Mouse (Mus musculus): Measurements from ENCODE around the gene Prkar2b. TPM values are rescaled to one million over a fixed set of nuclear protein-coding genes. Genes with fewer than 3 reads are reported as not detected.

The Prkar2b gene
- total RNA-seq, 2 experiments from 2014 or later: 3.8 to 13.1 TPM

DNA sequence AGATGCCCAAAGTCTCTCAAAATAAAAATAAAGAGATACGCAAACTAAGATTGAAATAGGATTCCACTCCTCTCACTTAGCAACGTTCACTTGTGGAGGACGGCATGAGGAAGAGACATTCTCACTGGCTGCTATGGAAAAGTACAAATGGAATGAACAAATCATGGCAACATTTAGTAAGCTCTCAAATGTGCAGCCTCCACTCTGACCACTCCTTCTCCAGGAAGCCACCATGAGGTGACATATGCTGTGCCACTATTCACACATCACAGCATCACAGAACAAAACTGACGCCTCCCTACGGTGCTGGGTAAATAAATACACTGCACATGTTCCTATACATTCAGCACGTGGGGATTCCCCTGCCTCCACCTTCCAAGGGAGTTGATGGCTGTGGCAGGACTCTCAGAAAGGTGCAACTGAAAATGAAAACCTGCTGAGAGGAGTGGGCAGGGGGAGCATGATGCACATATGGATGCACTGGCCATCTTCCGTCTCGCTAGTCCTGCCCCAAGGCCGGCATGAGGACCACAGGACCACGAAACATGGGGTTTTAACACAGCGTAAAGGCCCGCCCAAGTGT lies 83.4 kb downstream of the Prkar2b start:
- intact Hi-C loops (cut with DNase I): no loop called here

GRCm38 (mm10) chr12:31976544-31976943 lies 84.6 kb downstream of the Prkar2b start:
- peak in 1 of 2 experiments; percentile 25 for DNase-seq
- intact Hi-C loops (cut with DNase I): no loop called here

More for the DNA sequence above, 83.4 kb downstream of the Prkar2b start:
- DNase-seq: no peak

GRCm38 (mm10) chr12:31973473-31974172 lies 87.5 kb downstream of the Prkar2b start:
- intact Hi-C loops (cut with DNase I): loop anchor here (5.0 kb wide), 1 partner anchor 84 kb away; no protein-coding TSS in a partner anchor
- peak; percentile 75 to 85 for DNase-seq

GRCm38 (mm10) chr12:31971547-31971946 lies 89.5 kb downstream of the Prkar2b start:
- intact Hi-C loops (cut with DNase I): loop anchor here (5.0 kb wide), 1 partner anchor 86 kb away; no protein-coding TSS in a partner anchor
- no peak for DNase-seq

DNA sequence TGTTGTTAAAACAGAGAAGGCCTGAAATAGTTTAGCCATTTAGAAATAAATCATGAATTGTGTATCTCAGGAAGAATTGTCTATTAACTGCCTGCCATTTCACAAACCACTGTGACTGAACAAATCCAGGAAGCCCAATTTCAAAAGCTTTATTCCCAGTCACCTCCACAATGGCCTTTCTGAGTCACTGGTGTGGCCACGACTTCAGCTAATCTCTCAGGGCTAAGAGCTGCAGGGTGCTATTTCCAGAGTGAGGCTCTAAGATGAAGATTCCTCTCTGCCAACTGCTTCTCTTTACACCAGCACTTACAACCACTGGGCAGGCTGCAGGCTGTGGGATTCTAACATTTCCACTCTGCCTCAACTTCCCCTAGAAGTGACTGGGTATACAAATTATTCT lies 92.0 kb downstream of the Prkar2b start:
- intact Hi-C loops (cut with DNase I): no loop called here
- DNase-seq: no peak

- DNase-seq: peak; percentile 14 to 55
- intact Hi-C loops (cut with DNase I): loop anchor here (1.0 kb wide), 1 partner anchor 177 kb away; no protein-coding TSS in a partner anchor
Measured at GRCm38 (mm10) chr12:31967536-31967935, 93.6 kb downstream of the Prkar2b start.

DNA sequence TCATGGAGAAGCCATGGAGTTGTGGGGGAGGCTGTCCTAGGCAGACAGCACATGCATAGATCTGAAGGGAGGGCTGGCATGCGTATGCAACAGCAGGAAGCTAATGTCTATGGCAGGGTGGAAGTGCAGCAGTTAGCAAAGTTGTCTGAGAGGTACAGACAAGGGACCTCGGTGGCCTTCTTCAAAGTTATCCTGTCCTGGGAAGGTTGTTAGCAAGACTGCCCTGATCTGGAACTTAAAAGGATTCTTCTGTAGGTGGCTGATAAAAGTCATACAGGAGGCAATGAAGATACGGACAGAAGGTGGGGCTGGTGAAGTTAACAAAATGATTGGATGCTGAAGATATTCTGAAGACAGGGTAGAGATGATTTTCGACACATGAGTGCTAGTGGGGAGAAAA lies 94.7 kb downstream of the Prkar2b start:
- no peak for DNase-seq
- intact Hi-C loops (cut with DNase I): loop anchor here (1.0 kb wide), 1 partner anchor 280 kb away; no protein-coding TSS in a partner anchor

GRCm38 (mm10) chr12:31965517-31966212 lies 95.4 kb downstream of the Prkar2b start:
- intact Hi-C loops (cut with DNase I): loop anchor here (1.0 kb wide), 1 partner anchor 281 kb away; no protein-coding TSS in a partner anchor
- DNase-seq: no peak

- intact Hi-C loops (cut with DNase I): no loop called here
- DNase-seq: no peak
Measured at GRCm38 (mm10) chr12:31964074-31964473, 97.0 kb downstream of the Prkar2b start.

- DNase-seq: no peak
- intact Hi-C loops (cut with DNase I): loop anchor here (10.0 kb wide), 1 partner anchor 429 kb away; no protein-coding TSS in a partner anchor
Measured at GRCm38 (mm10) chr12:31955843-31956242, 105.3 kb downstream of the Prkar2b start.

GRCm38 (mm10) chr12:31950659-31951031 lies 110.5 kb downstream of the Prkar2b start:
- intact Hi-C loops (cut with DNase I): loop anchor here (10.0 kb wide), 1 partner anchor 434 kb away; no protein-coding TSS in a partner anchor
- DNase-seq: peak in 1 of 2 experiments; percentile 90

GRCm38 (mm10) chr12:31949759-31950658 lies 111.1 kb downstream of the Prkar2b start, which contains the start of gene Hbp1:
Gene Hbp1, minus strand, starts transcription at chr12:31950535.
- peak; percentile 97 to 99 for DNase-seq
- intact Hi-C loops (cut with DNase I): loop anchor here (10.0 kb wide), 1 partner anchor 435 kb away; no protein-coding TSS in a partner anchor

GRCm38 (mm10) chr12:31949193-31949741 lies 111.8 kb downstream of the Prkar2b start:
- peak; percentile 95 for DNase-seq
- intact Hi-C loops (cut with DNase I): no loop called here

DNA sequence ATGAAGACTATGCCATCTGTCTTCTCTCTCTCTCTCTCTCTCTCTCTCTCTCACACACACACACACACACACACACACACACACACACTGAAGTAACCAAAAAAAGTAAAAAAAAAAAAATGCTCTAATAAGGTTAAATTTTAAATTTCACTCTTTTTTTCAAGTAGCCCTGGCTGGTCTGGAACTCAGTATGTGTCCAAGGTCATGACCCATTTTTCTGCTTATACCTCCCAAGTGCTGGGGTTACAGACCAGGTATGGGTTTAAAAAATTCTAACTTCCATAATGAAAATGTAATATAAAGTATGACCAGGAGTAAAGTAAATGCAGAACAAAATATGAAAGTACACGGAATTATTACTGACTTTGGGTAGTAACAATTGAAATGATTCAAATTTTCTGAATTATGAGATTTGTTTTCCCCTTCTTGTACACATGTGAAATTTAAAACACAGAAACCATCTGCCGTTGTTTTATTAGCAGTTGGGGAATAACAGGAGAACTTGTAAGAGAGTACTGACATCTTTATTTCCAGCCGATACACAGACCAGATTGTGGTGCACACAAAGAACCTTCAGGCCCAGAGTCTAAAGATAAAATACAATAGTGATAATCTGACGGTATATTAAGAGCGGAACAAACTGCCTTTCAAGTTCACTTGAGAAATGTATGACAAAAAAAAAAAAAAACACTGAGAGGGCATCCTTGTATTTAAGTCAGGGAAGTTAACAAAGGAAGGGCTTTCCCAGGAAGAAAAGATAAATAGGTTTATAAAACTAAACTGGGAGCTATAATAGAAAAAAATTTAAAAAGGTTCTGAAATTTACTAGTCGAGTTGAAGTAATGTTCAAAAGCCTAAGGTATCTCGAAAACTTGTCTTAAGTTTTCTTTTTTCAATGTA lies 112.7 kb downstream of the Prkar2b start:
- intact Hi-C loops (cut with DNase I): no loop called here

DNA sequence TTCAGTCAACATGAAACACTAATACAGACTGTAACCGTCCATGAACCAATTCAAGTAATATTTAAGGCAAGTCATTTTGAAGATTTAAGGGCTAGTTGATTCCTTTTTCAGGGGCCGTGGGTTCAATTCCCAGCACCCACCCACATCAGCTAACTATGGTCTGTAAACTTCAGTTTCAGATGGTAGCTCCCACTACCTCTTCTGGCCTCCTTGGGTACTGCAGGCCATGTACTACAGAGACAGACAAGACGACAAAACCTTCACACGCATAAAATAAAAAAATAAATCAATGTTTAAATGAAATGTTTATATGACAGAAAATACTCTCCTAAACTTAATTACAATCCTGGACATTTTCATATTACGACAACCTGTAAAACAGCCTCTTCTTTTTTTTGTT lies 113.6 kb downstream of the Prkar2b start:
- intact Hi-C loops (cut with DNase I): no loop called here
- DNase-seq: no peak

More for the DNA sequence above, 112.7 kb downstream of the Prkar2b start:
- no peak for DNase-seq

- DNase-seq: no peak
- intact Hi-C loops (cut with DNase I): no loop called here
Measured at GRCm38 (mm10) chr12:31944405-31944804, 116.7 kb downstream of the Prkar2b start.

GRCm38 (mm10) chr12:31943020-31943654 lies 118.0 kb downstream of the Prkar2b start:
- intact Hi-C loops (cut with DNase I): no loop called here

DNA sequence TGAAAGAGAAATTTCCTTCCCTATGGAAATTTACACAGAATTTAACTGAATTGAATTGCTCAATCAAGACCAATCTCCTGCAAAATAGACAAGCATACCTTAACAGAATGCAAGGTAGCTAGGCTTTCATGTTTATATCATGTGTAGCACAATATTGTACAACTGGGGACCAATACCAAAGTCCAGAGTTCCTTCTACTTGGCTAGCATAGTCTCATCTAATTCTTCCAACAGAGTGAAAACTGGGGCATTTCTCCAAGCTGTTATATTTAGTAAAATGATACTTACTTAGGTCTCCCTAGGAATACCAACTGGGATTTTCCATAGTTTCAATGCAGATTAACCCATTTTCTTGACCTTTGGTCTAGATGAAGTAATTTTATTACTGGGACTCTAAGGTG lies 122.1 kb downstream of the Prkar2b start:
- intact Hi-C loops (cut with DNase I): no loop called here
- DNase-seq: no peak

More at GRCm38 (mm10) chr12:31943020-31943654, 118.0 kb downstream of the Prkar2b start:
- DNase-seq: no peak

Data from heart, postnatal 14 days (tissue).